Mouse (Mus musculus) forebrain, embryonic 15.5 days (tissue): Measurements from ENCODE around the gene Jarid2. TPM values are rescaled to one million over a fixed set of nuclear protein-coding genes. Genes with fewer than 3 reads are reported as not detected.

Experiments used
- ATAC-seq: fragments of 200-750 bp; cut with Nextera tagmentation; replicated peaks from 2 replicates; pipeline ENCODE4 v1.8.0; 2017; ENCODE audit warnings: mild to moderate bottlenecking, moderate TSS enrichment, moderate library complexity
- H3K27ac ChIP-seq: fragments of 300-500 bp; sonication (generic); replicated peaks from 2 replicates; pipeline ENCODE4 v1.5.1; 2015; ENCODE audit warnings: mild to moderate bottlenecking, inconsistent platforms
- H3K27me3 ChIP-seq: fragments of 300-500 bp; sonication (generic); 2 replicates; pipeline ENCODE4 v1.6.1; 2015; ENCODE audit warnings: inconsistent platforms
- H3K36me3 ChIP-seq: fragments of 300-500 bp; sonication (generic); 2 replicates; pipeline ENCODE4 v1.6.1; 2015; ENCODE audit warnings: mild to moderate bottlenecking, inconsistent platforms
- H3K4me1 ChIP-seq: fragments of 300-500 bp; sonication (generic); 2 replicates; pipeline ENCODE4 v1.6.1; 2015; ENCODE audit warnings: inconsistent platforms
- H3K4me2 ChIP-seq: fragments of 300-500 bp; sonication (generic); replicated peaks from 2 replicates; pipeline ENCODE4 v1.6.1; 2015; ENCODE audit warnings: mild to moderate bottlenecking, inconsistent platforms
- H3K4me3 ChIP-seq: fragments of 300-500 bp; sonication (generic); 2 replicates; pipeline ENCODE4 v1.5.1; 2015; ENCODE audit warnings: mild to moderate bottlenecking, inconsistent platforms
- H3K9ac ChIP-seq: fragments of 300-500 bp; sonication (generic); replicated peaks from 2 replicates; pipeline ENCODE4 v1.6.1; 2015; ENCODE audit warnings: mild to moderate bottlenecking, inconsistent platforms
- H3K9me3 ChIP-seq: fragments of 300-500 bp; sonication (generic); 2 replicates; pipeline ENCODE4 v1.6.1; 2016; ENCODE audit warnings: inconsistent platforms
- WGBS: fragments of 180-500 bp; shearing (Covaris S2); methylation state at CpG from one replicate; pipeline ENCODE4 v1.1.7; 2015; ENCODE audit warnings: mixed read lengths; 5-methylcytosine and 5-hydroxymethylcytosine counted together
- polyA plus RNA-seq: library from polyadenylated mRNA; unstranded; fragments of >200 nt; fragmentation: Nextera tagmentation; extraction: Ambion mirVana; gene quantifications from 2 replicates; pipeline ENCODE4 v1.2.1, GENCODE M21; 2015

Gene Jarid2
- polyA plus RNA-seq, 1 experiment from 2014 or later, result 34.2 TPM

DNA sequence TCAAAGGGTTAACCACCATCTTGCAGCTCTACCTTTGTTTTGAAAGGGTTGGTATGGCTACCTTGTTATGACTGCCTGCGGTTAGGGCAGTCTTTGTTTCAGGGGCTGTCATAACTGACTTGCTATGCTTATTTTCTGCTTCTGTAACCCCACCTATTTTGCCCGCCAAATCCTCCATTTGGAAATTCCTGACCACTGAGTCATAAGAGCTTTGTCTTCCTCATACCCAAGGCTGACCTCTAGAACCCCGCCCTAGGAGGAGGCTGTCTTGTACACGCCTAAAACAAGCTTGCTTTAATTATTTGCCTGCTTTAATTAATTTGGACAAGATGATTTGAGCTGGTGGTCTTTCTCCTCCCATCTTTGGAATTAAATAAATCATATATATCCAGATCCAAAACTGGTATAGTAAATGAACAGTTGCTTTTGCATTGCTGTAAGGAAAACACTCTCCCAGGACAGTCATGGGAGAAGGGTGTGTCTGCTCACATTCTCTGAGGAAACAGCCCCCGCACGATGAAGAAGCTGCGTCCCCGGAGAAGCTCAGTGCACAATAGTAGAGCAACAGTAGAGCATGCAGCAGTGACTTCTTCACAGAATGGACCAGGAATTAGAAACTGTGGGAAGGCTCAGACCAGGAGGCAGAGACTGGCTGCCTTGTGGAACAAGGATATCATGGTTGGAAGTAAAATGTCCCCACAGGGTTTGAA lies 210.2 kb downstream of the Jarid2 start:
- WGBS, result 81% methylated on average over 8 of the region's 8 CpGs
- no peak for ATAC-seq
- Histone ChIP-seq H3K9me3 (no peaks in the 10 kb centered on the region), H3K27ac (no peak overlapping the region), H3K27me3 (no peaks in the 10 kb centered on the region), H3K4me2 (no peak overlapping the region), H3K36me3 (no peaks in the 10 kb centered on the region), H3K4me3 (no peak overlapping the region), H3K4me1 (peaks cover 22% of the 10 kb centered on the region), H3K9ac (no peak overlapping the region)

GRCm38 (mm10) chr13:44943618-44944017 lies 214.3 kb downstream of the Jarid2 start:
- no peak overlapping the region for H3K9ac ChIP-seq
- H3K36me3 ChIP-seq, result no peaks in the 10 kb centered on the region
- H3K27me3 ChIP-seq, result no peaks in the 10 kb centered on the region
- ATAC-seq, result 0 out of 2 replicates have a peak, but pooled peaks have one; percentile 36
- 0 out of 2 replicates have a peak overlapping the region, but pooled peaks have one; percentile 0 for H3K27ac ChIP-seq
- H3K9me3 ChIP-seq, result no peaks in the 10 kb centered on the region
- H3K4me2 ChIP-seq, result no peak overlapping the region
- peaks cover 45% of the 10 kb centered on the region for H3K4me1 ChIP-seq
- WGBS, result 27% methylated on average over 2 of the region's 2 CpGs
- no peak overlapping the region for H3K4me3 ChIP-seq

GRCm38 (mm10) chr13:44946880-44947635 lies 217.8 kb downstream of the Jarid2 start:
- peak; percentile 76 for ATAC-seq
- H3K36me3 ChIP-seq, result no peaks in the 10 kb centered on the region
- H3K9me3 ChIP-seq, result no peaks in the 10 kb centered on the region
- peak overlapping the region; percentile 55 for H3K4me2 ChIP-seq
- peaks cover 41% of the 10 kb centered on the region for H3K4me1 ChIP-seq
- H3K4me3 ChIP-seq, result peak overlapping the region; percentile 53
- peak overlapping the region; percentile 68 for H3K9ac ChIP-seq
- H3K27me3 ChIP-seq, result no peaks in the 10 kb centered on the region
- 3% methylated on average over 8 of the region's 8 CpGs for WGBS
- peak overlapping the region; percentile 94 for H3K27ac ChIP-seq

DNA sequence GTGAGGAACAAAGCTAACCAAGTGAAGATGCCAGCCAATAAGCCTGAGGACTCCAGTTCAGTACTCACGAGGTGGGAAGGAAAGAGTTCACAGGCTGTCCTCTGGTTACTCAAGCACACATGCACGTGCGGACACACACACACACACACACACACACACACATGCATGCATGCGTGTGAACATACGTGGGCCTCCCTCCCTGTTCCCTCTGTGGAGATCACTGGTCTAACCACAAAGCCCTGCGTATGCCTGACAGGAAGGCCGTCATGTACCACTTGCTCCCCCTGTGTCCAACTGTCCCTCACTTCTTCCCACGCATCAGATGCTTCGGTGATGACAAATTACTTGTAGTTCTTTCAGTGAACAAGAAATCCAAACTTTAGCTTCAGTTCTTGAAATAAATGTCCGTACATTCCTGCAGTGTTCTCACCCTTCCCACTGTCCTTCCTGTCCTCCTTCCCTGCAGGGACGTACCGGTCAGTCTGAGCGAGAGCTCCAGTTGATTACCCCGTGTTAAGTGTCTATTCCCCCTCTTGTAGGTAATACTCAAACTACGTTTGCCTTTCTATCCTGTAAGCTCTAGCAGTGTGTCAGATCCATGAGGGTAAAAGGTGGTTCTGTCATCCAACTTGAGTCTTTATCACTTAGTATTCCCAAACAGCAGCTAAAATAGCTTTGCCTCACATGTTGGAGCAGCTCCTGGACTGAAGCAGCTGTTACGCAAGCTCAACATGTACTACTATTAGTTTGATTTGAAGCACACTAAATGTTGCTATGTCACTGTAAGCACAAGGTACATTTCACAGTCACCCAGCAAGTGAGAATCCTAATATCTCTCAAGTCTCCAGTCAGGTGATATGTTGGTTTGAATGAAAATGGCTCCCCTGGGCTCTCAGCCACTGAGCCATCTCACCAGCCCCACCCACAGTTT lies 219.3 kb downstream of the Jarid2 start:
- H3K27ac ChIP-seq, result no peak overlapping the region
- H3K9ac ChIP-seq, result no peak overlapping the region
- H3K36me3 ChIP-seq, result no peaks in the 10 kb centered on the region
- no peak overlapping the region for H3K4me3 ChIP-seq
- WGBS, result 90% methylated on average over 16 of the region's 16 CpGs
- H3K4me1 ChIP-seq, result peaks cover 32% of the 10 kb centered on the region
- H3K27me3 ChIP-seq, result no peaks in the 10 kb centered on the region
- no peak overlapping the region for H3K4me2 ChIP-seq
- ATAC-seq, result no peak
- H3K9me3 ChIP-seq, result no peaks in the 10 kb centered on the region

DNA sequence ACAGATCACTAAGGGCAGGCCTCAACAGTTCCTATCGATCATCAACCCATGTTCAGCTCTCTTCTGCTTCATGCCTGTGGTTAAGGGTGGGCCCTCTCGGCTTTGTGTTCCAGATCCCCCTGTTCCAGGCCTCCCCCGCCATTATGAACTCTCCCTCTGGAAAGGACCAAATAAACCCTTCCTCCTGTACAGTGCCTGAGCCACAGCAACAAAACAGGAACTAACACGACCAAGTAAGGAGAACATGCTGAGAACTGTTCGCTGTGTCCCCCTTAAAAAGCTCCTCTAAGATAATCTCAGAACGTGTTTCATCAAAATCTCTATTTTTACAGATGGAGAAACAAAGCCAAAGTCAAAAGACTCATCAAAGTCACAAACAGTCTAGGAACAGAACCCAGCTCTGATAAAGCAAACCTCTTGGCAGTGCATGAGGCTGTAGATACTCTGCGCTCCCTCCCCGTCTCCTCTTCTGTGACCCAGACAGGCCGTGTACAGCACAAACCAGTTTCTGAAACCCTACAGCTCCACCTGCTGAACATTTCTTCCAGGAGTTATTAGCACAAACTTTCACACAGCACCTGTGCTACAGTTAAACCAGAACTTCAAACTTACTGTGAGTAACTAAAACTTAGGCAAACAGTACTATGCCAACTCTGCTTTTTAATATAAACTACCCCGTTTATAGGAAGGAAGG lies 223.3 kb downstream of the Jarid2 start:
- Histone ChIP-seq H3K27me3 (no peaks in the 10 kb centered on the region), H3K27ac (no peak overlapping the region), H3K9ac (no peak overlapping the region), H3K4me2 (no peak overlapping the region), H3K4me3 (no peak overlapping the region), H3K4me1 (peaks cover 6% of the 10 kb centered on the region), H3K36me3 (no peaks in the 10 kb centered on the region), H3K9me3 (no peaks in the 10 kb centered on the region)
- WGBS, result 77% methylated on average over 10 of the region's 10 CpGs
- ATAC-seq, result no peak

- Histone ChIP-seq H3K4me2 (no peak overlapping the region), H3K27me3 (no peaks in the 10 kb centered on the region), H3K4me1 (no peaks in the 10 kb centered on the region), H3K36me3 (no peaks in the 10 kb centered on the region), H3K27ac (no peak overlapping the region), H3K9me3 (no peaks in the 10 kb centered on the region), H3K4me3 (no peak overlapping the region), H3K9ac (no peak overlapping the region)
- no peak for ATAC-seq
- 78% methylated on average over 8 of the region's 8 CpGs for WGBS
Observed at GRCm38 (mm10) chr13:44953546-44954231, 224.4 kb downstream of the Jarid2 start.

DNA sequence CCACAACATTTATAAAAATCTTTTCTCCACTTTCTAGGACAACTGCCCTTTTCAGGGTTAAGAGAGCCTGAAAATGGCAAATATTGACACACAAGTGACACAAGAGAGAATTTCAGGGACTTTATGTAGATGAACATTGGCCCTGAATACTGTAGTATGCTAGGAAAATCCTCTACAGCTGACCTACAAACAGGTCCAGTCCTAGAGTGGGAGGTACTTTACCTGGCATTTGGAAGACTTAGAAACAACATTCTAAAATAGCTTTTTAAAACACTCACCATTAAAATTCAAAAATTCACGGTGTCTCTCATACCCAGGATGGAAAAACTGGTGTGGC lies 224.9 kb downstream of the Jarid2 start:
- no peak overlapping the region for H3K9ac ChIP-seq
- H3K4me1 ChIP-seq, result no peaks in the 10 kb centered on the region
- no peak overlapping the region for H3K27ac ChIP-seq
- WGBS, result 91% methylated on average over 1 of the region's 1 CpGs
- no peaks in the 10 kb centered on the region for H3K9me3 ChIP-seq
- no peak for ATAC-seq
- no peak overlapping the region for H3K4me2 ChIP-seq
- no peaks in the 10 kb centered on the region for H3K27me3 ChIP-seq
- H3K4me3 ChIP-seq, result no peak overlapping the region
- no peaks in the 10 kb centered on the region for H3K36me3 ChIP-seq

- no peak for ATAC-seq
- WGBS, result 94% methylated on average over 6 of the region's 6 CpGs
Observed at GRCm38 (mm10) chr13:44955781-44956180, 226.5 kb downstream of the Jarid2 start.

GRCm38 (mm10) chr13:44957049-44957448 lies 227.8 kb downstream of the Jarid2 start:
- ATAC-seq, result no peak
- Histone ChIP-seq H3K27ac (no peak overlapping the region), H3K9me3 (no peaks in the 10 kb centered on the region), H3K4me2 (no peak overlapping the region), H3K27me3 (no peaks in the 10 kb centered on the region), H3K4me3 (no peak overlapping the region), H3K4me1 (peaks cover 14% of the 10 kb centered on the region), H3K9ac (no peak overlapping the region), H3K36me3 (no peaks in the 10 kb centered on the region)
- 96% methylated on average over 8 of the region's 8 CpGs for WGBS

More at GRCm38 (mm10) chr13:44955781-44956180, 226.5 kb downstream of the Jarid2 start:
- Histone ChIP-seq H3K4me3 (no peak overlapping the region), H3K4me1 (peaks cover 4% of the 10 kb centered on the region), H3K27ac (no peak overlapping the region), H3K4me2 (no peak overlapping the region), H3K9me3 (no peaks in the 10 kb centered on the region), H3K27me3 (no peaks in the 10 kb centered on the region), H3K36me3 (no peaks in the 10 kb centered on the region), H3K9ac (no peak overlapping the region)

DNA sequence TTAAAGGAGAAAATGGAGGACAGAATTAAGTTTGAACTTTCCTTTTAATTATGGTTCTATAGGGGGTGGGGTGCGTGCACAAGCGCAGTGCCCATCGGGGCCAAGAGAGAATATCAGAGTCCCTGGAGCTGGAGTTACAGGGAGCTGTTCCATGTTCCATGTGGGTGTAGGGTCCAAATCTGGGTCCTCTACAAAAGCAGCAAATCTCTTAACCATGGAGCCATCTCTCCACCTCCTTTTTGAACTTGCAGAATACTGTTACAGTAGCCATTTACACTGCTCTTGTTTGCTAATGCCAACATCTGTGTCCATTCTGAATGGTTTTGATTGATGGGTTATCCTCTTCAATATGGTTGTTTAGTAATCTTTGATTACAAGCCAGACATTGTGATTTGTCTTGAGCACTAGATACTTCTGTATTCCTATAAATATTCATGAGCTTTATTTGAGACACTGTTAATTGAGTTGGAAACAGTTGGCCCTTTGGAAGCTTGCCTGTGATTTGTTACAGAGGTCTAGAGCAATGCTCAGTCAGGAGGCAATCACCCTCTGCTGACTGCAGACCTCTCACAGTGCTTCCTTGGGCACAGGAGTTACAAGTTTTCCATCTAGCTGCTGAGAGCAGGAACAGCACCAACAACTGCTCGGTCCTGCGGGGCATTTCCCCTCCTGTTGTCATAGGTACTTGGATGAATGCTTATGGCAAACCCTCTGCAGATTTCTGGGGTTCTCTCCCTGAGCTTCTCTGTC lies 231.4 kb downstream of the Jarid2 start:
- Histone ChIP-seq H3K27ac (0 out of 2 replicates have a peak overlapping the region, but pooled peaks have one; percentile 15), H3K36me3 (no peaks in the 10 kb centered on the region), H3K9ac (no peak overlapping the region), H3K4me3 (no peak overlapping the region), H3K9me3 (no peaks in the 10 kb centered on the region), H3K4me2 (no peak overlapping the region), H3K27me3 (no peaks in the 10 kb centered on the region), H3K4me1 (peaks cover 14% of the 10 kb centered on the region)
- peak; percentile 89 for ATAC-seq
- 45% methylated on average over 5 of the region's 5 CpGs for WGBS
